Mouse (Mus musculus) forelimb bud, embryonic 11.5 days (tissue): ENCODE results near the gene Ksr2.
A peak's percentile ranks its signal among the peaks of the same experiment; 100 is the strongest.

Source experiments
- DNase-seq: peaks from one replicate; pipeline ENCODE4 v3.0.0-alpha.2; 2012; ENCODE audit warnings: low read depth, low spot score

The Ksr2 gene

DNA sequence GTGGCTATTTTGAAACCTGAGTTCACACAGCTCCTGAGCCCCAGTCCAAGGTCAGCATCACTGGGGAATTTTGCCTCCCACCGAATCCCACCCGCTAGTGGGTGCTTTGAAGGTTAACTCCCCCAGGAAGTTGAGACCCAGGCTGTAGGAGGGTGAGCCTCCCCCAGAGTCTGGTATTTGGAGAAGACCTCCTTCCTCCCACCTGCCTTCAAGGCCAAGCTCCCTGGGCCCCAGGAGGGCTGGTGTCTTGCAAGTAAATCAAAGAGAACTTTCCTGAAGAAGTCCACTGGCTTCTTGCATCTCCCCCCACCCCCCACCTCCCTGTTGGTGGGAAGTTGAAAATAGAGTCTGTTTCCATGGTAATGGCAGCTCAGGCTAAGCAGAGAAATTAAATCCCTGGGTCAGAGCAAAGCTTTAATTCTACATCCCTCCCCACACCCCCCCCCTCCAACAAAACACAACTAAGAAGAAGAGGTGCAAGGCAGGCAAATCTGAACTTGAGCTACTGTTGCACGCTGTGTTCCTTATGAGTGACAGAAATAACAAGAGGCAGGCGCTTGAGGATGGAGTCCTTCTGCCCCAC lies 274.1 kb downstream of the Ksr2 start:
- DNase-seq: no peak

DNA sequence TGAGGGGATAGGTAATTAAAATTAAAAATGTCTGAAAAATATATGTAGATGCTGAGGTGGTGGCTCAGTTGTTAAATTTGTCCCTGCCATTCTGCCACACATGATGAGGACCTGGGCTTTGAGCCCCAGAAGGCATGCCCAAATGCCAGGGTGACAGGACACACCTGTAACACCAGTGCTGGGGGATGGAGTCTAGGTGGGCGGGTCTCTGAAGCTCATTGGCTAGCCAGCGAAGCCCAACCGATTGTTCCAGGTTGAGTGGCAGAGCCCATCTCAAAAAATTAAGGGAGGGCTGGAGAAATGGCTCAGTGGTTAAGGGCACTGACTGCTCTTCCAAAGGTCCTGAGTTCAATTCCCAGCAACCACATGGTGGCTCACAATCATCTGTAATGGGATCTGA lies 274.9 kb downstream of the Ksr2 start:
- DNase-seq: no peak

- no peak for DNase-seq
These were observed 276.0 kb downstream of the Ksr2 start for GRCm38 (mm10) chr5:117689840-117690239.

DNA sequence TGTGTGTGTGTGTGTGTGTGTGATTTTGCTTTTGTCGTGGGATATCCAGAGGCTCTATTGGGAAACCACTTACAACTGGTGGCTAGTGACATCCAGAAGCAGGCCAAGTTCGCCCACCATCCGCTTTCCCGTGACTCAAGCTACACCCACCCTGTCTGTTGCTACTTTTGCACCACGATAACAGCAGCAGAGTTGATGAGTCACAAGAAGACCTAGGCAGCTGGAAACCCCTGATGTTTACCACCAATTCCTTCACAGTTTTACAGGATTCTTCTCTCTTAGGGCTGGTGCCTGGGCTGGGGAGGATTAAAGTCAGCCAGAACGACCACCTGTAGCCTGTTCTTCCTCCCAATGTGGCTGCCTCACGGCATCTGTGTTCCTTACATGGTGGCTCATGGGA lies 277.5 kb downstream of the Ksr2 start:
- DNase-seq: no peak

- no peak for DNase-seq
These were observed 279.8 kb downstream of the Ksr2 start for GRCm38 (mm10) chr5:117693557-117693956.

DNA sequence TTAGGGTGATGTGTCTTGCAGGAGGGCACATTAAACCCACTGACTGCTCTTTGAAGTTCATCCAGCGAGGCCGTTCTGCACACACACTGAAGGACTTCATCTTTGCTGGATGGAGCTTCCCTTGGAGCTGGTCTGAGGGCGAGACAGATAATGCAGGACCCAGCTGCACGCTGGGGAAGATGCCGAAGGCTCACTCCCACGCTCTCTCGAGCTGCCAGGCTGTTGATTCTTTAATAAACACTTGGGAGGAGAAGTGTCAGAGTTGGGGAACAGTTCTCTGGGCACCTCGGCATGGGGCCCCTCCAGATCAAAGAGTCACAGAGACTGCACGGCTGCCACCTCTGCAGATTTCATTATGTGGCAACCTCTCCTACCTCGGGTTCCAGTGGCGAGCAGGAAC lies 280.8 kb downstream of the Ksr2 start:
- no peak for DNase-seq

DNA sequence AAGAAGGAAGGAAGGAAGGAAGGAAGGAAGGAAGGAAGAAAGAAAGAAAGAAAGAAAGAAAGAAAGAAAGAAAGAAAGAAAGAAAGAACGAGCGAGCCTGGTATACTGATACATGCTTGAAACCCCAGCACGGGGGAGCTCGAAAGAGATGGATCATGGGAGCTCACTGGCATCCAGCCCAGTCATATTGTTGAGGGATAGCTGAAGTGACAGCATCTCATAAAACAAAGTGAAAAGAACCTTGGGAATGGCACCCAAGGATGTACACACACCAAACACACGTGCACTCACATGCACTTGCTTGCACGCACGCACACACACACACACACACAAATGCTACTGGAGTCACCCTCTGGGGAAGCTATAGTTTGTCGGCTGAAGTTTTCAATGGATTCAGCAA lies 282.6 kb downstream of the Ksr2 start:
- no peak for DNase-seq

DNA sequence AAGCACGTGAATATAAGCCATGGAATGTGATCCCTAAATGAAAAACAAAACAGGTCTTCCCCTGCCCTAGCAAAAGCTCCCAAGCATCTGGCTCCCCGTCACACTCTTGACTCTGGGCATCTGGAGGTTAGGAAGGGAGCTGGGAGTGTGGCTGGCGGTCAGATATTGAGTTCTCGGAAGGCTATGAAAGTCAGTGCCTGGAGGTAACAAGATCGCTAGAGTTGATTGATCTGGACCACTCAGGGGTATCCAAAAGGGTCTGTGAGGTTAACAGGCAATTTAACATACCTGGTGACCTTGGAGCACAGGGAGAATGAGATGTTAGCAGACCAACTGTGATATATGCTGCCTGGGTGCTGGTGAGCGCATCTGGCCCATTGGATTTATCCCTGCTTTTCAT lies 283.8 kb downstream of the Ksr2 start:
- DNase-seq: no peak

DNA sequence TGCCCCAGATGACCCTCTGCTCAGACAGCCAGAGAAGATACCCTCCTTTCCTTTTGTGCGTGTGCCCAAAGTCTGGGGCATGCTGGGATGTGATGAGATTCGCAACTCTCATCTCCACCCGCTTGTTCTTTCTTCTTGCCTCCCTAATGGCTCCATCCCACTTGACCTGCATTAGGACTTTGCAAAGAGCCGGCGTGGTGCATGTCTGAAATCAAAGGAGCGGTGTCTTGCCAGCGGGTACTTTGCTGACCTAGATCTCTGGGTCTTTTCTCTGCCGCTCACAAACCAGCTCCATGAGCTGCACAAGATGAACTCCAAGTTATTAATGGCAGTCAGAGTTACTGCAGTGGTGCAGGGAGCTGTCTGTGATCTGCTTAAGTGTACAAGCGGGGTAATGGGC lies 290.6 kb downstream of the Ksr2 start:
- no peak for DNase-seq

GRCm38 (mm10) chr5:117706633-117707032 lies 292.8 kb downstream of the Ksr2 start:
- DNase-seq: no peak

DNA sequence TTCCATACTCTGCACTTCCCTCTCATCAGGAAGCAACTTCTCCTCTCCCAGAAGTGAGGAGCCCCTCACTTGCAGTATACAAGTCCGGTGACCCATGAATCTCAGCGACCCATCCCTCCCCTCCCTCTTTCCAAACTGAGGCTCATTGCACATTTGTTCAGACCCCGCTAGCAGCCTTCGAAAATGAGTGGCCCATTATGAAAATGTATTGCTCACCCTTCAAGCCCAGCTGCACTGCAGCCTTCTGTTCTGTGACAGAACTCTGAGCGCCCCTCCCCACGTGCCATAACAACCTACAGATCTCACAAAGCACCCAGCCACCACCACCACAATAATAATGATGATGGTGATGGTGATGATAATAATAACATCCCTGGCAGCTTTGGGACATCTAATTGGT lies 295.5 kb downstream of the Ksr2 start:
- DNase-seq: no peak

DNA sequence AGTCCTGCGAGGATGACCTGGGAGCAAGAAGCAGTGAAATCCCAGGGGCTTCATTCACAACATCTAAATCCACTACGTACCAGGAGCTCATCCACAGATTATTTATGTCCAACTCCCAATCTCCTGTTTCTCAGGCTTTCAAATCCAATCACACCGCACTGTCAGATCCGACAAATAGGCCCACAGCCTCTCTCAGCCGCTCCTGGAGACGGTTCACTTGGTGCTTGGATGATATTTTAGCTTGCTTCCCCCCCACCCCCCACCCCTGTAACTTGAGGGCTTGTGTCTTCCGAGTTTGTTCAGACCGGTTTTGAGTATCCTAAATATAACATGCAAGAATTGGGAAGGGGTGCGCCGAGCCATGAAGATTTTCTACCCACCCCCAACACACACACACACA lies 297.8 kb downstream of the Ksr2 start:
- DNase-seq: no peak

DNA sequence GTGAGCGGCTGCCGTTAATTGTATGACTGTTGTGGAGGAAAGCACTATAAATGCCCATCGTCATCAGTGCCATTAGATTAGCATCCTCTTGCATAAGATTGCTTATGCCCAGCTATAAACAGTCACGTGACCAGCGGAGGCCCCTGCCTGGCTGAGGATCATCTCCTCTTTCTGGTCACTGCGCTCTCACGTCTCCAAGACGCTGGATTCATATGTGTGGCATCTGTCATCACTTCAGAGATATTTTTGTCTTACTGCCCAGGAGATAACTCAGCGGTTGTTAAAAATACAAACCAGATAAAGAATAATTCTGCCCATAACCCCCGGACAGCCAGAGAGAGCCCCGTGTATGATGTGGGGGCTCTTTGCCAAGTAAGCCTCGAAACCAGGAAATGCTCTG lies 298.4 kb downstream of the Ksr2 start:
- DNase-seq: no peak

- no peak for DNase-seq
These were observed 303.3 kb downstream of the Ksr2 start for GRCm38 (mm10) chr5:117717120-117717519.

DNA sequence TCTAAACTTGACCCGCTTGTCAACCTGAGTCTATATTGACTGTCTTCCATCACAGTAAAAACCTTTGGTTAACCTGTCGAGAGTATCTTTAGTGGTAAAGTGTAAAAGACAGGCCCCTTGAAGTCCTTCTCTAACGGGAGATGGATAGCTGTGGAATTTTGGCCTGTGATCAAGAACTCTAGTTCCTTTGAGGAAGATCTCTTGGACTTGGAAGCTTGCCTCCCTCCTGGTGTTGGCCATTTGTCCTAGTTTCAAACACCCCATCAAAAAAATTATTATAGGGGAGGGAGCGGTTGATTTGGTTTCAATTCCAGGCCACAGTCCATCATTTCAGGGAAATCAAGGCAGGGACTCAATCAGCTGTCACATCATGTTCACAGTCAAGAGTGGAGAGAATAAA lies 309.5 kb downstream of the Ksr2 start:
- no peak for DNase-seq

GRCm38 (mm10) chr5:117726548-117726947 lies 312.7 kb downstream of the Ksr2 start:
- no peak for DNase-seq

GRCm38 (mm10) chr5:117727138-117727537 lies 313.3 kb downstream of the Ksr2 start:
- DNase-seq: no peak

DNA sequence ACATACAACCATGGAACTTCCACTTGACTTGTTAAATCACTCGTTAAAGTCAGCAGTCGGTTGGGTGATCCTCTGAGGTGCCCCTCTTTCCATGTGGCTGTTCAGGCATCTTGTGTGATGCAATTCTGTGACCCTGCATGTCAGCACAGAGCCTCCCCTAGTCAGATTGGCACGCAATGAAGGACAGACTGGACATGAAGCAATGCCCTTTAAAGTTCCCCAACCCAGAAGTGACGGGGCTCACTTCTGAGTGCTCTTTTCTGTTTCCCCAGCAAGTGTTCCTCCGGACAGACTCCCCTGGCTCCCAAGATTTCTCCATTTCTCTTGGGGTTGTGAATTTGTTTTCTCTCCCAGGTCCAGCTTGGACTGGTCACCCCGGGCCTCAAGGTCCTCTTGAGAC lies 317.5 kb downstream of the Ksr2 start:
- no peak for DNase-seq

- DNase-seq: no peak
These were observed 330.9 kb downstream of the Ksr2 start for GRCm38 (mm10) chr5:117744654-117745178.

DNA sequence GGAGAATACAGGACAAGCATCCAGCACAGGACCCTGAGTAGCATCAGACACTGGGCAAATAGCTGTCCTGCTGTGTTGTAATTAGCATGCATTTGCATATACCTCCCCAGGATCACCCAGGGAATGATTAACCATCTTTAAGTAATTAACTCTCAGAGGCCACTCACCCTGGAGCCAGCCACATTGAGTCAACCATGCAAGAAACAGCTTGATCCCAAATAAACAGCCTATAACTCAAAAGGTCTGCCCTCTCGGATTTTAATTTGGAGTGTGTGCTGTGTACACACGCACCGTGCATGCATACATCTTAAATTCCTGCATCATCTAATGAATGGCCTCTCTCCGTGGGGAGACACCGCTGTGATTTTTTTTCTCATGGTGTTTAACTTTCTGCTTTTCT lies 335.6 kb downstream of the Ksr2 start:
- DNase-seq: peak; percentile 49

- peak; percentile 13 for DNase-seq
These were observed 344.1 kb downstream of the Ksr2 start for GRCm38 (mm10) chr5:117757696-117758482.

GRCm38 (mm10) chr5:117761181-117761832 lies 347.5 kb downstream of the Ksr2 start:
- no peak for DNase-seq

- DNase-seq: no peak
These were observed 350.7 kb downstream of the Ksr2 start for GRCm38 (mm10) chr5:117764496-117764895.
